Mouse (Mus musculus): Measurements from ENCODE around the gene Slc38a3. TPM values are rescaled to one million over a fixed set of nuclear protein-coding genes. Genes with fewer than 3 reads are reported as not detected.

The Slc38a3 gene
- total RNA-seq, 4 experiments from 2014 or later, result 62.8 to 91.0 (median 81.6) TPM

- DNase-seq (ENCODE audit: low spot score), result peak; percentile 99
These were observed 33.9 kb downstream of the Slc38a3 start, which contains the start of gene Gnai2 for GRCm38 (mm10) chr9:107635279-107636028. Gene Gnai2, minus strand, starts transcription at chr9:107635367.

DNA sequence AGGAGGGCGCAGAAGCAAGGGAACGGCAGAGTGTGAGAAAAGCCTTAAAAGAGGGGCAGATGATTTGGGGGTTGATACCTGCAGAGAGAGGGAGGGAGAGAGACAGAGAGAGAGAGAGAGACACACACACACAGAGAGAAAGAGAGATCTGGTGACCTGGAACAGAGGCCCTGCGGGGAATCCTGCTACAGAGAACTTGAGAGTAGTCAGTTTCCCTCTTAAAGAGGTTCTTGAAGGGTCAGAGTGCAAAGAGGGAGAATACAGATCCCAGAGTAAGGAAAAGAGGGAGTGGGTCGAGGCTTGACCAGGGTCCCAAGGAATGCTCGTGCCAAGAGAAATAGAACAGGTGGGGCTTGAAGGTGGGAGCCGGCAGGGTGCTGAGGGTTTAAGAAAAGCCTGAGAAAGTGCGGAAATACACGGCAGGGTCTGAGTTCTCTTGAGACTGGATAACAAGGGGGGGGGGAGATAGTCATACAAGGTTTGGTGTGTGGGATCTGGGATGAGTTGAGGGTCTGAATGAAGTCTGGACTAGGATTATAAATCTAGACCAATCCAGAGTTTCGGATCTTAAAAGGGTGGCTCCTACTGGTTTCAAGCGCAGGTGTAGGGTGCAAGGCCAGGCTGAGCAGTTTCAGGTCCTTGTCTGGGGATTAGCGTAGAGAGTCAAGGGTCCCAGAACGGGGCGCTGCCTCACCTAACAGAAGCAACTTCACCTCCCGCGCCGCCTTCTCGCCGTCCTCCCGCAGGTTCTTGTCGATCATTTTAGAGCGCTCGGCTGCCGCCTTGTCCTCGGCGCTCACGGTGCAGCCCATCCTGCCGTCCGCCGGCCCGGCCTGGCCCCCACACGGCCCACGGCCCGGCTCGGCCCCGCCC lies 34.7 kb downstream of the Slc38a3 start:
- DNase-seq (ENCODE audit: low spot score), result no peak

- DNase-seq (ENCODE audit: low spot score), result no peak
These were observed 35.5 kb downstream of the Slc38a3 start for GRCm38 (mm10) chr9:107633661-107634405.

GRCm38 (mm10) chr9:107633091-107633660 lies 36.2 kb downstream of the Slc38a3 start:
- DNase-seq (ENCODE audit: low spot score), result peak; percentile 86

GRCm38 (mm10) chr9:107632478-107632877 lies 36.9 kb downstream of the Slc38a3 start:
- DNase-seq (ENCODE audit: low spot score), result no peak

DNA sequence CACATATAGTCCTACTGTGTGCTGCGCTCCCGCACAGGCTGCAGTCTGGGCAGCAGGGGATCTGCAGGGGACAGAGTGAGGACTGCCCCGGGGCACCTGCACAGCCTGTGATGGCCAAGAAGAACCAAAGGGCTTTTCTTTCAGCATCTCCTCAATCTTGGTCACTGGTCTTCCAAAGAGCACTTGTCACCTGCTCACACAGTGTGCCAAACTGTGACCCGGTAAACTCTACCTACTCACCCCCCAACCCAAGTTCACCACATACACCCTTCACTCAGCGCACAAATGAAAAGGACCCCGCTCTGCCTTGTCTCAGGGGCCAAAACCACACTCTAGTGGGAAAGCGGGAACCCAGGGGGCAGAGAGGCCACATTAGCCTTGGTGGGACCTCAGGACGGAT lies 37.5 kb downstream of the Slc38a3 start:
- DNase-seq (ENCODE audit: low spot score), result no peak

- DNase-seq (ENCODE audit: low spot score), result no peak
These were observed 38.0 kb downstream of the Slc38a3 start for GRCm38 (mm10) chr9:107631311-107631826.

DNA sequence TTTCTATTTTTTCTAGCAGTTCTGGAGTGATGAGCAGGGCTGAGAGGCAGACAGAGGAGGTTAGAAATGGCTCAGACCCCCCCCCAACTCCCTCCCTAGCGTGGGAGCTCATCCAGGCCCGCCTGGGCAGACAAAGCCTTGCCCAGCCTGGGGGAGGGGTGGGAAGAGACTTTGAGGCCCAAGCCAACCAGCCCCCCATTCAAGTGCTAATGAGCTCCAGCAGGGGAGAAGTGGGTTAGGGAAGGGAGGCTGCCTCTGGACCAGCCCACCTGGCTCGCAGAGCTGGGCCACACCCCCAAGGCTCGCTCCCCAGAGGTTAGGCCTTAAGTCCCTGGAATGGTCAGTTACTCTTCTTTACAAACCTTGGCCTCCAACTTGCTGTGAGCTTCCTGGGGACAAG lies 38.8 kb downstream of the Slc38a3 start:
- DNase-seq (ENCODE audit: low spot score), result no peak

- no peak for DNase-seq (ENCODE audit: low spot score)
These were observed 39.4 kb downstream of the Slc38a3 start for GRCm38 (mm10) chr9:107629901-107630425.

GRCm38 (mm10) chr9:107629411-107629730 lies 40.0 kb downstream of the Slc38a3 start:
- DNase-seq (ENCODE audit: low spot score), result no peak

- DNase-seq (ENCODE audit: low spot score), result no peak
These were observed 40.5 kb downstream of the Slc38a3 start for GRCm38 (mm10) chr9:107628721-107629410.

DNA sequence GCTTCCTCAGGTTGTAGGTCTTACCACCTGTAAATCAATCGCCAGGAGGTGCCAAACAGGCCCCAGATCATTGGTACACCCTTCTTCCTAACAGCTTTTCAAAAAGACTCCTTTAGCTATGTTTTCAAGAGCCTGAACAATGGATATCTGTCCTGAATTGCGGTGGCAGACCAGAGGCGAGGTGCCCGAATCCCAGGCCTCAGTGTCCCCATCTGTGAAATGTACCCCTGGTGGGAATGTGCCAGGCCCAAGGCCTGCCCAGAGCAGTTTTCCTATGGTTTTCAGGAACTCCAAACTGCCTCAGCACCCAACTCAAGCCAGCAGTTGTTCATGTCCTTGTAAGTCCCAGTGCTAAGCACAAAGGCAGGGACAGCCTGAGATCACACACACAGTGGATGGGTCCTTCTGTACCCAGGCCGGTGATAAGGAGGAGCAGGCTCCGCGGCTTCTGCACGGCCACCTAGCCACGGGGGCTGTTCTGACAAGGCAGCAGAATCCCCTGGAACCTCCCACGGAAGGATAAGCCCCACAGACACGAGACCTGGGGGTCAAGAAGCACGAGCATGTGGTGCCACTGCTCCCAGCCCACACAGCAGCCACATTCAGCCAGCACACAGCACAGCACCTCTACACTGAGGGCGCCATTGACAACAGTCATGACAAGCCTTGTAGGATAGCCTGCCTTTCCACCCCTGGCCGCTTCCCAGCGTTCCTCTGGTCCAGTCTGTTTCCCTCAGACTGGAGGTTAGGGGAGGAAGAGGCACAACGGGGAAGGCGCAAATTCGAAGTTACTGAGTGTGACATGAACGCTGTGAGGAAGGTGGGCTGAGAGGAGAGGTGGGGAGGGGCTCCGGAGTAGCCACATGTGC lies 41.7 kb downstream of the Slc38a3 start:
- DNase-seq (ENCODE audit: low spot score), result no peak

DNA sequence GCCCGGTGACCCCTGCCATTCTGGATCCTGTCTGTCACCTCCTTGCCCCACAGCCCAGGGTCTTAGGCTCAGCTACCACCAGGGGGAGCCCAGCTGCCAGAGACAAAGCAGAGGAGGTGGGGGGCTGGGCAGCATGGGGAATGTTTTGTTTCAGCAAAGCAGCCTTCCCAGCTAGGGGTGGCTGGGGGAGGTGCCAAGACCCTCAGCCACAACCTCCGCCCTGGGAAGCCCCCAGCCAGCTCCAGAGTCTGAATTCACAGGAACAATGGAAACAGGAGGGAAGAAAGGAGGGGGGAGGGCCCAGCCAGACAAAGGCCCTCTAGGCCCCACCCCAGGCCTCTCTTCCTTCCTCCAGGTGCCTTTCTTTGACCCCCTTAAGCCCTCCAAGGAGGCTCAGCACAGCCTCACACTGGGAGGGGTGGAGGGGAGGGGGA lies 42.5 kb downstream of the Slc38a3 start:
- no peak for DNase-seq (ENCODE audit: low spot score)

DNA sequence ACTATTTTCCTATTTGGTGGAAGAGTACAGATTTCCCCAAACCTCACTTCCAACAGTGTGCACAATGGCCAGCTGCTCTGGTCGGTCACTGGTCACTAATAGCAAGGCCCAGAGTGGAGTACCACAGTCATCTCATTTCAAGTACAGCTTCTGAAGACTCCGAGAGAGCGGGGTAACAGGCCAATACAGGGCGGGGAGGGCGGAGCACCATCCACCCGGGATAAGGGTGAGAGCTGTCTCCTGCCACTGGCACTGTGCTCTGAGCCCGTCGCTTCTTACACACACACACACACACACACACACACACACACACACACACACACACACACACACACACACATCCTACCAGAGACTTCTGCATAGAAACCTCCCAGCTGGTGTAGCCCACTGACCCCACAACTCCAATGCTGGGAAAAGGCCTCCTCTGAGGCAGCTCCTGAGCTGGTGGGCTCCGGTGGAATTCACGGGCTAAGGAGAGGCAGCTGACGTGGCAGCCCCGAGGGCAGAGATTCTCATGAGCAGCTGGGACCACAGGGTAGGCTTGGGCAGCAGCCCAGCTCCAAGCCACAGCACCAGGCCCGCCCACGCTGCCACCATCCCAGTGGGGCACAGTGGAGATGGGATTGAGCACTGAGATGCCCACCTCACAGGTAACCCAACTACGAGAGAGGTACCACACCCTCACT lies 43.0 kb downstream of the Slc38a3 start:
- no peak for DNase-seq (ENCODE audit: low spot score)

DNA sequence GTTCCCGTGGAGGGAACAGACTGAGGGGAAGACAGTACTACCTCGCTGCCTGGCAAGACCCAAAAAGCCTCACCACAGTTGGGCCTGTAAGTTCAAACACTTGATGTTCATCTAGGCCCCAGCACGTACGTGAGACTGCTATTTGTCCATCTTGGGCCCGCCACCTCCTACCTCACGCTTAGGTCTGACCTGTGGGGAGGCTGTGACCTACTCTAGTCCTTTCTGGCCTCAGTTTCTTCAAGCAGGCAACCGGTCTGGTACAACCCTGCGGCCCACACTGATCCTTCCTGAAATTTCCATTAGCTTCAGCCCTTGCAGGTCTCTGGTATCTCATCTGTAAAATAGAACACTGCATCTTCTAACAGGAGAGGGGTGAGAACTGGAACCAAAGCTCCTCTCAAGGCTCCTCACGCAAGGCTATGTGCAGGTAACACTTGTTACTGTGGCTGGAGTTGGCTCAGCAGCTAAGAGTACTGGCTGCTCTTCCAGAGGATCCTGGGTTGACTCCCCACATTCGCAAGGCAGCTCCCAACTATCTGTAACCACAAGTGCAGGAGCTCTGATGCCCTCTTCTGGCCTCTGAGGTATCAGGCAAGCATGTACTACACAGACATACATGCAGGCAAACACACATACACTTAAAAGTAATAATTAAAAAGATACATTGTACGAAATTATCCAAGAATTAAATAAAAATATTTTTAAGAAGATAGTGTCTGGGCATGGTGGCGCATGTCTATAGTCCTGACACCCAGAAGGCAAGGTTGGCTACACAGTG lies 43.8 kb downstream of the Slc38a3 start:
- no peak for DNase-seq (ENCODE audit: low spot score)

DNA sequence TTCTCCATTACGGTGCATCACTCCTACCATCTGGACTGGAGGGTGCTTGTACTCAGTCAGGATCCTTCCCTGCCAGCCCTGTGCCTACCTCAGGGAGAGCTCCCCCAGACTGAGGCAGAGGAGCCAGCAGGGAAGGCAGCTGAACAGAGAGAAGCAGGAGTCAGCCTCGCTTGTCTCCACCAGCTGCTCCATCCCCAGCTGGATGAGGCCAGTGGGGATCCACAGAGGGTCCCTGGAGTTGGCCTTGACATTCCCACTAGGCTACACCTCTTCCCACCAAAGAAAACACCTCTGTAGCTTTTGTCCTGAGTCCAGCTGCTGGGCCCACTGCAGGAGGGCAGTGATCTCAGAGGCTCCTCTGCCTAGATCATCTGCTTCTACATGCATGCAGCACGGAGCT lies 44.4 kb downstream of the Slc38a3 start:
- no peak for DNase-seq (ENCODE audit: low spot score)

GRCm38 (mm10) chr9:107624539-107624938 lies 44.8 kb downstream of the Slc38a3 start:
- peak; percentile 81 for DNase-seq (ENCODE audit: low spot score)

DNA sequence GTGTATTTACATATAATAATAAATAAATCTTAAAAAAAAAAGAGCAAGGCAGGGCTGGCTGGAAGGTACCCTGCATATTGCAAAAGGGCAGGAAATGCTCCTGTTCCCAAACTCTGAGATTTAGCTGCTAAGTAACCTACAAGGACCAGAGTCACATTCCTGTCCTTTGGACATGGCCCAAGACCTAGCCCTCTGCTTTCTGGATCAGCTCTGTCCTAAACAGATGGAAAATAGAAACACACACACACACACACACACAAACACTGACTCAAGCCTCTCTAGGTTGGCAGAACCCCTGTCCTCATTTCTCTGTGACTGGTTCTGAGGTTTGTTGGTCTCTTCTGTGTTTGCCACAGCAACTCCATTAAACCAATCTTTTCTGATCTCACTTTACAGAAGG lies 48.4 kb downstream of the Slc38a3 start:
- DNase-seq (ENCODE audit: low spot score), result no peak

Measured in heart, adult 8-10 months (tissue).